Mouse (Mus musculus) limb, embryonic 14.5 days (tissue): ENCODE results near the gene Dab2. TPM values are rescaled to one million over a fixed set of nuclear protein-coding genes. Genes with fewer than 3 reads are reported as not detected.

Experiments
- ATAC-seq: fragments of 200-750 bp; cut with Nextera tagmentation; 2 replicates; pipeline ENCODE4 v1.8.0; 2017; ENCODE audit warnings: low read depth, moderate number of reproducible peaks, moderate TSS enrichment; ENCODE audit not compliant: low FRiP score
- DNase-seq: peaks from one replicate; pipeline ENCODE4 v3.0.0-alpha.2; 2015; ENCODE audit warnings: low spot score
- H3K27ac ChIP-seq: fragments of 300-500 bp; sonication (generic); replicated peaks from 2 replicates; pipeline ENCODE4 v1.5.1; 2014; ENCODE audit warnings: low read depth, mild to moderate bottlenecking, low read length, moderate library complexity, mixed read lengths
- H3K27me3 ChIP-seq: fragments of 300-500 bp; sonication (generic); 2 replicates; pipeline ENCODE4 v1.6.1; 2014; ENCODE audit warnings: low read length, mixed read lengths; ENCODE audit not compliant: control insufficient read depth, insufficient read depth
- H3K36me3 ChIP-seq: fragments of 300-500 bp; sonication (generic); 2 replicates; pipeline ENCODE4 v1.6.1; 2014; ENCODE audit warnings: mild to moderate bottlenecking, low read length, moderate library complexity, mixed read lengths; ENCODE audit not compliant: control insufficient read depth, insufficient read depth
- H3K4me1 ChIP-seq: fragments of 300-500 bp; sonication (generic); 2 replicates; pipeline ENCODE4 v1.6.1; 2014; ENCODE audit warnings: antibody characterized with exemption, low read length, mixed read lengths; ENCODE audit not compliant: control insufficient read depth, insufficient read depth
- H3K4me2 ChIP-seq: fragments of 300-500 bp; sonication (generic); replicated peaks from 2 replicates; pipeline ENCODE4 v1.6.1; 2014; ENCODE audit warnings: low read depth, mild to moderate bottlenecking, low read length, moderate library complexity; ENCODE audit not compliant: severe bottlenecking
- H3K4me3 ChIP-seq: fragments of 300-500 bp; sonication (generic); replicated peaks from 2 replicates; pipeline ENCODE4 v1.5.1; 2014; ENCODE audit warnings: low read length
- H3K9ac ChIP-seq: fragments of 300-500 bp; sonication (generic); 2 replicates; pipeline ENCODE4 v1.6.1; 2014; ENCODE audit warnings: mild to moderate bottlenecking, low read depth, low read length, moderate library complexity; ENCODE audit not compliant: severe bottlenecking
- H3K9me3 ChIP-seq: fragments of 300-500 bp; sonication (generic); 2 replicates; pipeline ENCODE4 v1.6.1; 2016; ENCODE audit warnings: low read length; ENCODE audit not compliant: control insufficient read depth
- POLR2A ChIP-seq: fragments of 200-500 bp; IDR thresholded peaks from 2 replicates; pipeline ENCODE4 v1.8.0; 2012; ENCODE audit warnings: inconsistent platforms, mild to moderate bottlenecking, moderate library complexity, borderline replicate concordance; ENCODE audit not compliant: insufficient read depth, insufficient read length; ENCODE audit errors: extremely low read depth
- WGBS: fragments of 180-500 bp; shearing (Covaris S2); extraction: QIAGEN DNeasy Blood & Tissue Kit; methylation state at CpG from one replicate; pipeline ENCODE4 v1.1.7; 2014; 5-methylcytosine and 5-hydroxymethylcytosine counted together
- polyA plus RNA-seq, 2 experiments: library from polyadenylated mRNA; depleted of rRNA in 1 of 2; stranded (reverse) in 1 of 2; unstranded in 1 of 2; fragments of >200 nt; fragmentation: Nextera tagmentation in 1 of 2; extraction: Ambion mirVana in 1 of 2; gene quantifications; 2 replicates each; pipeline versions ENCODE4 v1.2.1 to v1.2.3; 2012 to 2014

Gene Dab2
- polyA plus RNA-seq, 2 experiments: 99.1 to 127 TPM

GRCm38 (mm10) chr15:6325443-6325842, 25.9 kb downstream of the Dab2 start:
- Histone ChIP-seq H3K4me3 (no peak overlapping the region), H3K4me1 (peaks cover 19% of the 10 kb centered on the region), H3K27me3 (no peaks in the 10 kb centered on the region), H3K36me3 (no peaks in the 10 kb centered on the region), H3K4me2 (no peak overlapping the region), H3K27ac (no peak overlapping the region), H3K9ac (no peak overlapping the region), H3K9me3 (no peaks in the 10 kb centered on the region)
- ATAC-seq (no peak), DNase-seq (peak; percentile 2)
- TF ChIP-seq POLR2A: no peak
- 88% methylated on average over 4 of the region's 4 CpGs for WGBS

DNA sequence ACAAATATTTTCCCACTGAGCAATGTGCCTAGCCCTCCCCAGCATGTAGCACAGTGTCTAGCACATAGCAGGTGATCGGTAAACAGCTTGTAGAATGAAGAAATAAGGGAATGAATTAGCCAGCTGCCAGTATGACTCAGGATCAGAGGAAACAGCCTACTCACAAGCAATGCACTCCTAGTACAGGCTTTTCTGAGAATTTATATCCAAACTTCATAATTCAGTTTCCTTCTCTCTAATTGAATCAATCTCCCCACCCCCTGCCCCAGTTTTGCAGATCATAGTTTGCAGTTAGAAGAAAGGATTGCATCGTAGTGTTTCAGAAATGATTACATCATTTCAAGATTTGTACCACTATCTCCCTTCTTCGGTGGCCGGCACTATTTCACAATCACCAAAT, 26.4 kb downstream of the Dab2 start:
- Histone ChIP-seq H3K4me2 (no peak overlapping the region), H3K9ac (no peak overlapping the region), H3K27me3 (no peaks in the 10 kb centered on the region), H3K9me3 (no peaks in the 10 kb centered on the region), H3K36me3 (no peaks in the 10 kb centered on the region), H3K4me1 (peaks cover 16% of the 10 kb centered on the region), H3K4me3 (no peak overlapping the region), H3K27ac (no peak overlapping the region)
- WGBS: 85% methylated on average over 4 of the region's 4 CpGs
- DNase-seq (peak; percentile 2), ATAC-seq (no peak)
- no peak for TF ChIP-seq POLR2A

GRCm38 (mm10) chr15:6331380-6331779, 31.8 kb downstream of the Dab2 start:
- ATAC-seq (no peak), DNase-seq (peak; percentile 2)
- no peaks in the 10 kb centered on the region for H3K4me1 ChIP-seq
- no peak overlapping the region for H3K27ac ChIP-seq
- H3K36me3 ChIP-seq: no peaks in the 10 kb centered on the region
- no peak overlapping the region for H3K4me2 ChIP-seq
- WGBS: 81% methylated on average over 2 of the region's 2 CpGs
- H3K9me3 ChIP-seq: no peaks in the 10 kb centered on the region
- no peak for TF ChIP-seq POLR2A
- H3K4me3 ChIP-seq: no peak overlapping the region
- H3K9ac ChIP-seq: no peak overlapping the region
- no peaks in the 10 kb centered on the region for H3K27me3 ChIP-seq

DNA sequence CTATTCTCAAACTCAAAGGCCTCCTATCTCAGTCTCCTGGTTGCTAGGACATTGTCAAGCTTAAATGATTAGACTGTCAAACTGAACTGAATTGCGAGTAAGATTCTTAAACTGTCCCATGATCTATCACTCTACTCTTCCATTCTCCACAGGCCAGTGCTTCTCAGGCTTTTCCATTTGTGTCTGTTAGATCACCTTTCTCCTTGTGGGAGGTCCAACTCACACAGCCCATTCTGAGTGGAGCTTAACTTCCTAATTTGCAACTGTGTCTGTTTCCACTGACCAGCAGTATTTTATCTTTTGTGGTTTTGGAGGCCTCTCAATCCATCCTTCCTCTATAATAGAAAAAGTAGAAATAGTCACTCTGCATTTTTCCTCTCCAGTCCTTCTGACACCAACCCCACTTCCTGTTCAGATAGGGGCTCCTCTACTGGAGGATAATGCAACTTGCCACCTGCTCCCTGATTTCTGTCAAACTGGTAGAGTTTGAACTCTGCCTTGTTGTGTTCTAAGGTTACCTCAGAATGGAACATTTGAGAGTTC, 35.1 kb downstream of the Dab2 start:
- H3K27ac ChIP-seq: no peak overlapping the region
- TF ChIP-seq POLR2A: no peak
- H3K9ac ChIP-seq: no peak overlapping the region
- no peak for ATAC-seq
- no peaks in the 10 kb centered on the region for H3K27me3 ChIP-seq
- H3K4me3 ChIP-seq: no peak overlapping the region
- H3K4me2 ChIP-seq: no peak overlapping the region
- H3K4me1 ChIP-seq: no peaks in the 10 kb centered on the region
- H3K9me3 ChIP-seq: no peaks in the 10 kb centered on the region
- 90% methylated on average over 1 of the region's 1 CpGs for WGBS
- no peaks in the 10 kb centered on the region for H3K36me3 ChIP-seq
- no peak for DNase-seq

- H3K4me3 ChIP-seq: no peak overlapping the region
- H3K27ac ChIP-seq: no peak overlapping the region
- no peak overlapping the region for H3K9ac ChIP-seq
- H3K4me2 ChIP-seq: no peak overlapping the region
- H3K36me3 ChIP-seq: no peaks in the 10 kb centered on the region
- TF ChIP-seq POLR2A: no peak
- ATAC-seq (no peak), DNase-seq (no peak)
- no peaks in the 10 kb centered on the region for H3K4me1 ChIP-seq
- no peaks in the 10 kb centered on the region for H3K9me3 ChIP-seq
- 71% methylated on average over 5 of the region's 5 CpGs for WGBS
- no peaks in the 10 kb centered on the region for H3K27me3 ChIP-seq
Observed at GRCm38 (mm10) chr15:6339767-6340166, 40.2 kb downstream of the Dab2 start.

- no peaks in the 10 kb centered on the region for H3K9me3 ChIP-seq
- no peaks in the 10 kb centered on the region for H3K4me1 ChIP-seq
- no peak overlapping the region for H3K4me2 ChIP-seq
- ATAC-seq (no peak), DNase-seq (no peak)
- no peak overlapping the region for H3K27ac ChIP-seq
- no peak for TF ChIP-seq POLR2A
- 87% methylated on average over 6 of the region's 6 CpGs for WGBS
- H3K27me3 ChIP-seq: no peaks in the 10 kb centered on the region
- no peaks in the 10 kb centered on the region for H3K36me3 ChIP-seq
- H3K9ac ChIP-seq: no peak overlapping the region
- no peak overlapping the region for H3K4me3 ChIP-seq
Observed at GRCm38 (mm10) chr15:6340347-6340746, 40.8 kb downstream of the Dab2 start.
